Mouse (Mus musculus): ENCODE measurements around the gene Gpr137b. TPM values are rescaled to one million over a fixed set of nuclear protein-coding genes. Genes with fewer than 3 reads are reported as not detected.

The Gpr137b gene
- total and polyA plus RNA-seq, 3 experiments = 0.08 to 2.5 TPM; not detected in 1

Other genes with a start within 250 kb of the Gpr137b start
- gene Prl2c5, start 211.3 kb downstream of the Gpr137b start, total RNA-seq (2012; rRNA removed) = not detected in 2 replicates
- gene Prl2c5, start 211.3 kb downstream of the Gpr137b start, polyA plus RNA-seq (2012; ENCODE audit: insufficient read depth in 1 of 2, insufficient read length in 2 of 2, low read depth in 1 of 2, low replicate concordance in 2 of 2, missing spikeins in 1 of 2) = not detected
- not detected in 2 replicates for gene Nid1, start 43.5 kb upstream of the Gpr137b start, total RNA-seq (2012; rRNA removed)
- gene Nid1, start 43.5 kb upstream of the Gpr137b start, polyA plus RNA-seq (2012; ENCODE audit: insufficient read depth in 1 of 2, insufficient read length in 2 of 2, low read depth in 1 of 2, low replicate concordance in 2 of 2, missing spikeins in 1 of 2) = not detected
- 2.9 and 3.0 TPM in 2 replicates for gene Lyst, start 196.4 kb upstream of the Gpr137b start, total RNA-seq (2012; rRNA removed)
- 1 to 10 TPM in 1 of 2 experiments, not detected in 1; 3.1 TPM for gene Lyst, start 196.4 kb upstream of the Gpr137b start, polyA plus RNA-seq (2012; ENCODE audit: insufficient read depth in 1 of 2, insufficient read length in 2 of 2, low read depth in 1 of 2, low replicate concordance in 2 of 2, missing spikeins in 1 of 2)